In genomic region chr8:104268937-104269440, GRCm38 (mm10) we compare ENCODE assay signal across 28 mouse cellular contexts. TPM values are rescaled to one million over a fixed set of nuclear protein-coding genes. Genes with fewer than 3 reads are reported as not detected.
"Had no signal": no experiment of that assay in that cellular context is flagged by ENCODE, and none has a peak within 500 bp of the region (broad histone marks: within the 10 kb centered on the region; RNA-seq: fewer than 3 reads in every experiment).

No protein-coding gene starts in this region.

- H3K27me3 ChIP-seq: limb, embryonic 13.5 days; liver, embryonic 12.5 days; liver, embryonic 15.5 days; lung, embryonic 15.5 days; neural tube, embryonic 12.5 days; neural tube, embryonic 15.5 days had no signal

- H3K9ac ChIP-seq: limb, embryonic 13.5 days; liver, embryonic 12.5 days; liver, embryonic 15.5 days; lung, embryonic 15.5 days; neural tube, embryonic 12.5 days; neural tube, embryonic 15.5 days had no signal

- H3K4me1 ChIP-seq: limb, embryonic 10.5 days; limb, embryonic 13.5 days; liver, embryonic 12.5 days; liver, embryonic 15.5 days; lung, embryonic 15.5 days; megakaryocyte, embryonic 14.5 days; midbrain, embryonic 10.5 days; neural tube, embryonic 12.5 days; neural tube, embryonic 15.5 days had no signal

- H3K4me2 ChIP-seq: limb, embryonic 13.5 days; liver, embryonic 12.5 days; liver, embryonic 15.5 days; lung, embryonic 15.5 days; neural tube, embryonic 12.5 days; neural tube, embryonic 15.5 days had no signal

- H3K27ac ChIP-seq: kidney, postnatal 0 days; layer of hippocampus, adult 2 months; limb, embryonic 10.5 days; limb, embryonic 13.5 days; liver, embryonic 12.5 days; liver, embryonic 15.5 days; lung, embryonic 15.5 days; midbrain, embryonic 10.5 days; neural tube, embryonic 12.5 days; neural tube, embryonic 15.5 days had no signal

- DNase-seq: kidney, adult 2 months; kidney, postnatal 25 days; layer of hippocampus, postnatal 36 days; liver; lung, adult 18-20 months; lung, postnatal 10 days; lung, postnatal 36 days; midbrain, embryonic 14.5 days; thymus, postnatal 25 days had no signal

- H3K4me3 ChIP-seq: layer of hippocampus, adult 2 months; limb, embryonic 10.5 days; limb, embryonic 13.5 days; liver, embryonic 12.5 days; liver, embryonic 15.5 days; lung, embryonic 15.5 days; midbrain, embryonic 10.5 days; neural tube, embryonic 12.5 days; neural tube, embryonic 15.5 days had no signal

- H3K9me3 ChIP-seq: limb, embryonic 10.5 days; limb, embryonic 13.5 days; liver, embryonic 12.5 days; liver, embryonic 15.5 days; lung, embryonic 15.5 days; midbrain, embryonic 10.5 days; neural tube, embryonic 12.5 days; neural tube, embryonic 15.5 days had no signal

- ATAC-seq: liver, embryonic 12.5 days had no signal

RNA-seq across cellular contexts. Expression of gene Cmtm2a, which starts 24.0 kb away (rescaled TPM):
- total RNA-seq: layer of hippocampus, adult 2 months; layer of hippocampus, postnatal 10 days; layer of hippocampus, postnatal 36 days; left cerebral cortex, adult 8-10 months; left cerebral cortex, postnatal 14 days had no signal
- polyA plus RNA-seq: kidney, embryonic 14.5 days; kidney, postnatal 0 days; large intestine, adult 2 months; limb, embryonic 10.5 days; limb, embryonic 13.5 days; liver, embryonic 12.5 days; liver, embryonic 15.5 days; lung, embryonic 15.5 days; midbrain, embryonic 10.5 days; midbrain, embryonic 14.5 days; neural tube, embryonic 12.5 days; neural tube, embryonic 15.5 days; small intestine, adult 2 months; spleen, adult 2 months; thymus, postnatal 0 days had no signal

RNA-seq across cellular contexts. Expression of gene Gm45711, which starts 40.9 kb away (rescaled TPM):
- total RNA-seq: layer of hippocampus, adult 2 months; layer of hippocampus, postnatal 10 days; layer of hippocampus, postnatal 36 days; left cerebral cortex, adult 8-10 months; left cerebral cortex, postnatal 14 days had no signal
- polyA plus RNA-seq: kidney, adult 2 months; kidney, embryonic 14.5 days; kidney, postnatal 0 days; large intestine, adult 2 months; limb, embryonic 10.5 days; limb, embryonic 13.5 days; liver, embryonic 12.5 days; liver, embryonic 15.5 days; lung, embryonic 15.5 days; midbrain, embryonic 10.5 days; midbrain, embryonic 14.5 days; neural tube, embryonic 12.5 days; neural tube, embryonic 15.5 days; small intestine, adult 2 months; spleen, adult 2 months; thymus, postnatal 0 days had no signal

RNA-seq across cellular contexts. Expression of gene Cmtm1, which starts 41.0 kb away (rescaled TPM):
- total RNA-seq: layer of hippocampus, adult 2 months; layer of hippocampus, postnatal 10 days; layer of hippocampus, postnatal 36 days; left cerebral cortex, adult 8-10 months; left cerebral cortex, postnatal 14 days had no signal
- polyA plus RNA-seq: kidney, adult 2 months; kidney, embryonic 14.5 days; kidney, postnatal 0 days; large intestine, adult 2 months; limb, embryonic 10.5 days; limb, embryonic 13.5 days; liver, embryonic 12.5 days; liver, embryonic 15.5 days; lung, embryonic 15.5 days; midbrain, embryonic 10.5 days; midbrain, embryonic 14.5 days; neural tube, embryonic 12.5 days; neural tube, embryonic 15.5 days; small intestine, adult 2 months; spleen, adult 2 months; thymus, postnatal 0 days had no signal
